Mouse (Mus musculus) MEL (cell line): ENCODE measurements around the gene Sftpa1. TPM values are rescaled to one million over a fixed set of nuclear protein-coding genes. Genes with fewer than 3 reads are reported as not detected.

ENCODE experiments used
- DNase-seq: peaks from one replicate; pipeline ENCODE4 v3.0.0; 2011; ENCODE audit warnings: low read depth, low spot score
- H3K27ac ChIP-seq: 2 replicates; pipeline ENCODE4 v1.5.1; 2012; ENCODE audit warnings: low read depth, mild to moderate bottlenecking, control low read depth, low read length, moderate library complexity; ENCODE audit not compliant: control insufficient read depth
- H3K27me3 ChIP-seq, 2 experiments: fragments of 150-350 bp in 1 of 2; sonication (generic) in 1 of 2; 2 replicates each; pipeline ENCODE4 v1.6.1; 2012; ENCODE audit warnings: low read length in 2 of 2, mild to moderate bottlenecking in 2 of 2, improper control_type of control experiment in 1 of 2, moderate library complexity in 1 of 2; ENCODE audit not compliant: insufficient read depth in 2 of 2, control insufficient read depth in 1 of 2
- H3K36me3 ChIP-seq, 2 experiments: 2 replicates each; pipeline ENCODE4 v1.6.1; 2012 to 2014; ENCODE audit warnings: low read length in 2 of 2, improper control_type of control experiment in 1 of 2, inconsistent platforms in 1 of 2, mild to moderate bottlenecking in 1 of 2; ENCODE audit not compliant: insufficient read depth in 2 of 2, control insufficient read depth in 1 of 2
- H3K4me1 ChIP-seq, 2 experiments: fragments of 150-350 bp in 1 of 2; sonication (generic) in 1 of 2; 2 replicates each; pipeline ENCODE4 v1.6.1; 2012; ENCODE audit warnings: low read length in 2 of 2, improper control_type of control experiment in 1 of 2, mild to moderate bottlenecking in 1 of 2; ENCODE audit not compliant: insufficient read depth in 2 of 2, control insufficient read depth in 1 of 2
- H3K4me3 ChIP-seq, 2 experiments: fragments of 150-350 bp in 1 of 2; sonication (generic) in 1 of 2; 2 replicates each; pipeline ENCODE4 v1.5.1; 2012; ENCODE audit warnings: low read depth in 2 of 2, low read length in 2 of 2, mild to moderate bottlenecking in 2 of 2, moderate library complexity in 2 of 2, control low read depth in 1 of 2, improper control_type of control experiment in 1 of 2; ENCODE audit not compliant: control insufficient read depth in 1 of 2, insufficient read depth in 1 of 2
- H3K79me2 ChIP-seq: 2 replicates; pipeline ENCODE4 v1.6.1; 2012; ENCODE audit warnings: mild to moderate bottlenecking, low read length, moderate library complexity; ENCODE audit not compliant: control insufficient read depth, poor library complexity, insufficient read depth
- H3K9ac ChIP-seq: 2 replicates; pipeline ENCODE4 v1.6.1; 2012; ENCODE audit warnings: low read depth, mild to moderate bottlenecking, control low read depth, low read length, moderate library complexity; ENCODE audit not compliant: control insufficient read depth, poor library complexity, severe bottlenecking
- H3K9me3 ChIP-seq: fragments of 150-350 bp; sonication (generic); replicated peaks from 2 replicates; pipeline ENCODE4 v1.6.1; 2012; ENCODE audit warnings: mild to moderate bottlenecking, low read length, improper control_type of control experiment, moderate library complexity; ENCODE audit not compliant: insufficient read depth
- CHD1 ChIP-seq: IDR thresholded peaks from 2 replicates; pipeline ENCODE4 v1.6.1; 2012; ENCODE audit warnings: low read depth, mild to moderate bottlenecking, inconsistent platforms, low read length, improper control_type of control experiment
- CHD2 ChIP-seq: IDR thresholded peaks from 2 replicates; pipeline ENCODE4 v1.6.1; 2011; ENCODE audit warnings: low read length, improper control_type of control experiment
- E2F4 ChIP-seq: IDR thresholded peaks from 2 replicates; pipeline ENCODE4 v1.6.1; 2011; ENCODE audit warnings: low read depth, low read length, improper control_type of control experiment, borderline replicate concordance
- JUND ChIP-seq: IDR thresholded peaks from 2 replicates; pipeline ENCODE4 v1.6.1; 2011; ENCODE audit warnings: low read depth, mild to moderate bottlenecking, improper control_type of control experiment, low read length
- MAX ChIP-seq: IDR thresholded peaks from 2 replicates; pipeline ENCODE4 v1.6.1; 2011; ENCODE audit warnings: low read length, improper control_type of control experiment
- MXI1 ChIP-seq: IDR thresholded peaks from 2 replicates; pipeline ENCODE4 v1.6.1; 2011; ENCODE audit warnings: mild to moderate bottlenecking, low read depth, low read length, improper control_type of control experiment
- POLR2AphosphoS2 ChIP-seq: IDR thresholded peaks from 2 replicates; pipeline ENCODE4 v1.6.1; 2011; ENCODE audit warnings: low read length, improper control_type of control experiment
- RAD21 ChIP-seq: IDR thresholded peaks from 2 replicates; pipeline ENCODE4 v1.6.1; 2011; ENCODE audit warnings: mild to moderate bottlenecking, low read depth, low read length, improper control_type of control experiment
- RCOR1 ChIP-seq: IDR thresholded peaks from 2 replicates; pipeline ENCODE4 v1.6.1; 2012; ENCODE audit warnings: low read depth, mild to moderate bottlenecking, inconsistent platforms, low read length, improper control_type of control experiment
- SIN3A ChIP-seq: IDR thresholded peaks from 2 replicates; pipeline ENCODE4 v1.6.1; 2012; ENCODE audit warnings: low read length, improper control_type of control experiment, inconsistent platforms
- TBP ChIP-seq: IDR thresholded peaks from 2 replicates; pipeline ENCODE4 v1.8.0; 2011; ENCODE audit warnings: low read depth, low read length, improper control_type of control experiment
- TCF12 ChIP-seq: IDR thresholded peaks from 2 replicates; pipeline ENCODE4 v1.6.1; 2014; ENCODE audit warnings: low read depth, mild to moderate bottlenecking, inconsistent platforms, low read length, improper control_type of control experiment, moderate library complexity
- UBTF ChIP-seq: IDR thresholded peaks from 2 replicates; pipeline ENCODE4 v1.6.1; 2012; ENCODE audit warnings: low read depth, mild to moderate bottlenecking, inconsistent platforms, low read length, improper control_type of control experiment, moderate library complexity, borderline replicate concordance; ENCODE audit not compliant: insufficient read depth
- USF1 ChIP-seq: IDR thresholded peaks from 2 replicates; pipeline ENCODE4 v1.6.1; 2014; ENCODE audit warnings: low read depth, mild to moderate bottlenecking, inconsistent platforms, low read length, improper control_type of control experiment, moderate library complexity
- USF2 ChIP-seq, 2 experiments: IDR thresholded peaks; 2 replicates each; pipeline ENCODE4 v1.6.1; 2011 to 2012; ENCODE audit warnings: improper control_type of control experiment in 2 of 2, low read length in 2 of 2, borderline replicate concordance in 1 of 2, inconsistent platforms in 1 of 2, low read depth in 1 of 2, mild to moderate bottlenecking in 1 of 2; ENCODE audit not compliant: insufficient read depth in 1 of 2
- ZKSCAN1 ChIP-seq: IDR thresholded peaks from 2 replicates; pipeline ENCODE4 v1.6.1; 2012; ENCODE audit warnings: low read depth, mild to moderate bottlenecking, inconsistent platforms, low read length, improper control_type of control experiment, moderate library complexity
- polyA plus RNA-seq, 2 experiments: library from polyadenylated mRNA; stranded (reverse) in 1 of 2; unstranded in 1 of 2; fragments of >175 nt in 1 of 2; fragments of >200 nt in 1 of 2; gene quantifications; 2 replicates each; pipeline versions ENCODE4 v1.2.1 to v1.2.4; 2012; ENCODE audit warnings: low replicate concordance in 2 of 2, low read depth in 1 of 2; ENCODE audit not compliant: insufficient read length in 2 of 2, insufficient read depth in 1 of 2, missing spikeins in 1 of 2
- total RNA-seq: library from RNA; depleted of rRNA; stranded (reverse); fragments of 300-350 nt; gene quantifications from 2 replicates; pipeline ENCODE4 v1.2.3, GENCODE M21; 2012

The Sftpa1 gene
- total and polyA plus RNA-seq, 3 experiments: not detected

DNA sequence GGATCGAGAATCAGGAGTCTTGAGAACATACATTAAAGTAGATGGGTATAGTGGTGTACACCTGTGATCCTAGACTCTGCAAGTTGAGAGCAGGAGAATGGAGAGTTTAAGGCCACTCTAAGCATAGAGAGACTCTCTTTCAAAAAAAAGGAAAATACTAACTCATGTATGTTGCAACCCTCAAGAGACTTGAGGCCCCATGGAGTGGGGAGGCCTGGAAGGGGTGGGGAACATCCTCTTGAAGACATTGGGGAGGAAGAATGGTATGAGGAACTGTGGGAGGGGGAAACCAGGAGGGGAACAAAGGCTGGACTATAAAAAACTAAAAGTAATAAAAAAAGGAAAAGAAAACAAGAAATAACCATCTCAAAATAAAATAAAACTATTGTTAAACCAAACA, 37.0 kb downstream of the Sftpa1 start:
- H3K9ac ChIP-seq: no peak overlapping the region
- no peaks in the 10 kb centered on the region for H3K4me1 ChIP-seq
- no peak overlapping the region for H3K27ac ChIP-seq
- TF ChIP-seq USF2 (IDR thresholded peaks at IDR 0.05; ENCODE audit: borderline replicate concordance in 1 of 2, insufficient read depth in 1 of 2, low read depth in 1 of 2, low read length in 2 of 2) (no peak), ZKSCAN1 (no peak), MAX (no peak), SIN3A (no peak), TCF12 (no peak), CHD1 (no peak), JUND (no peak), UBTF (no peak), POLR2AphosphoS2 (no peak), RAD21 (no peak), CHD2 (no peak)
- no peaks in the 10 kb centered on the region for H3K27me3 ChIP-seq
- H3K36me3 ChIP-seq: no peaks in the 10 kb centered on the region
- no peak overlapping the region for H3K4me3 ChIP-seq
- DNase-seq: no peak
- no peaks in the 10 kb centered on the region for H3K79me2 ChIP-seq
- no peaks in the 10 kb centered on the region for H3K9me3 ChIP-seq

DNA sequence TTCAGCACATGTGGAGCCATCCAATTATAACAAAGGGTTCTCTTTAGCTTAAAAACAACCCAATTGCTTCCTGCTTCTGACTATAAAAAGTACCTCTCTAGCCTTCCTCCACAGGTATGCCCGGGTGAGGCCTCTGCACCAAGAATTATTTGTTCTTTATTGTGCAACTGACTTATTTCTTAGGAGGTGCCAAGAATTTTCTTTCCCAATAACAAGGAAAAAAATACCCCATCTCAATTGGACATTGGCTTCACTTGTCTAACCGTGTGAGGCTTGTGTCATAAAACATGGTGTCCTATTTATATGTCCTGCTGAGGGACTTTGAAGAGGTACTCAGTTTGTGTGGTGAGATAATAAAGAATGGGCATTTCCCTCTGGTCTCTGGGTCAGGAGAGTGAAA, 38.9 kb downstream of the Sftpa1 start:
- H3K4me1 ChIP-seq: no peaks in the 10 kb centered on the region
- H3K27ac ChIP-seq: no peak overlapping the region
- no peak overlapping the region for H3K9ac ChIP-seq
- no peaks in the 10 kb centered on the region for H3K36me3 ChIP-seq
- DNase-seq: no peak
- H3K27me3 ChIP-seq: no peaks in the 10 kb centered on the region
- H3K79me2 ChIP-seq: no peaks in the 10 kb centered on the region
- H3K9me3 ChIP-seq: no peaks in the 10 kb centered on the region
- TF ChIP-seq CHD1: no peak
- TF ChIP-seq, all 39 proteins: peak for 0
- no peak overlapping the region for H3K4me3 ChIP-seq

DNA sequence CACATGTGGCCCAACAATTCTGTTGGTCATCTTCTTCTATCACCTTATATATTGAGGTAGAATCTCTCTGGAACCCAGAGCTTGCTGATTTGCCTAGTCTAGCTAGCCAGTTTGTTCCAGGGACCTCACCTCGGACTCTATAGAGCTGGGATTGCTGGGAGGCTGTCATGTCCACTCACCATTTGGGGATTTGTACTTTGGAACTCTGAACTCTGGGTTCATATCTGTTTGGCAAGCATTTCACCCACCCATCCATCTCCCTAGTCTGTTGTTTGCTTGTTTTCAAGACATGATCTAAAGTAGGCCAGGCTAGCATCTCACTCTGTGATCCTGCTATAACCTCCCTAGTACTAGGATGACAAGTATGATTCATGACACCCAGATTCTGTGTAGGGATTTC, 43.2 kb downstream of the Sftpa1 start:
- Histone ChIP-seq H3K36me3 (no peaks in the 10 kb centered on the region), H3K27me3 (no peaks in the 10 kb centered on the region), H3K79me2 (no peaks in the 10 kb centered on the region), H3K4me1 (no peaks in the 10 kb centered on the region), H3K9ac (no peak overlapping the region), H3K4me3 (no peak overlapping the region), H3K27ac (no peak overlapping the region), H3K9me3 (no peaks in the 10 kb centered on the region)
- TF ChIP-seq E2F4 (no peak), USF1 (no peak), UBTF (no peak), RCOR1 (no peak), MXI1 (no peak), TBP (no peak)
- DNase-seq: no peak
